Mouse (Mus musculus): ENCODE measurements around the gene Msrb2. TPM values are rescaled to one million over a fixed set of nuclear protein-coding genes. Genes with fewer than 3 reads are reported as not detected.
A peak's percentile ranks its signal among the peaks of the same experiment; 100 is the strongest.

Msrb2 gene
- polyA plus RNA-seq, 1 experiment from 2014 or later, result 11.7 TPM

DNA sequence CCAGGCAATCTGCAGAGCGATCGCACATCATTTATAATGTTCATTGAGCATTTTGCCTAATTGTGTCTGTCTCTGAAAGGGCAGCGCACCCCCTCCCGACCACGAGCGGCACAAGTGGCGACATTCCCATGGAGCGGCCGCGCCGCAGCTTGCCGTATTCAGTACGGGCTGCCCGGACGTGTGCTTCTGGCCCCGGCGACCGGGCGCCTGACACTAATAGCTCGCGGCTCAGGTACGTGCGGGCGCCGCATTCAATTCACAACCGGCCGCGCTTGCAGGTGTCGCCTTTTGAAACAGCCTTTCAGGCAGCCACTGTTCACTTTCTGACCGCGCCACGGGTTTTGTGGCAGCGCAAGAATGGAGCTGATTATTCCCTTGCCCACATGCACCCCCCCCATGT is 59.5 kb downstream of the Msrb2 start:
- no peak overlapping the region for H3K27ac ChIP-seq (replicated peaks)
- H3K4me2 ChIP-seq, result peak overlapping the region; percentile 62
- under 1% methylated on average over 33 of the region's 33 CpGs for WGBS
- no peaks in the 10 kb centered on the region for H3K36me3 ChIP-seq
- H3K9me3 ChIP-seq, result no peaks in the 10 kb centered on the region
- no peak overlapping the region for H3K9ac ChIP-seq
- ATAC-seq (ENCODE audit: low read depth), result peak; percentile 47; the same call in 1 of the 2 replicates
- H3K27me3 ChIP-seq, result peaks cover 96% of the 10 kb centered on the region
- peaks cover 26% of the 10 kb centered on the region for H3K4me1 ChIP-seq (replicated peaks)
- H3K4me3 ChIP-seq, result peak overlapping the region; percentile 37

DNA sequence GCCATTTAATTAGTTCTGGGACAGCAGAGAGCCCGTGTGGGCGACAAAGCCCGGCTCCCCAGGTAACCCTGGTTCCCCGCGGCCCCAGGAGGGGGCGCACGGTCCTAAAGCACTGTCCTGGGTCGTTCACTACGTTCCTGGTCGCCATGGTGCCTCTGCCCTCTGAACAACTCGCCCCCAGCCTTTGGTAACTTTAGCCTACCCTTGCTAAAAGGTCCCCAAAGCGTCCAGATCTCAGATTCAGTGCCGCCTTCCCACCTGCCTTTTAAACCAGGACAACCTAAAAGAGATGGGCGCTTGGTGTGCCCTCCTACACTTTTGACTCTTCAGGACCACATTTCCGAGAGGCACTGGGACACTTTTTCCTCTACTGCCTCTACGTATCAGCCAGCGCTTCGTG is 59.9 kb downstream of the Msrb2 start:
- H3K27me3 ChIP-seq, result peaks cover 97% of the 10 kb centered on the region
- H3K4me1 ChIP-seq (replicated peaks), result peaks cover 26% of the 10 kb centered on the region
- no peaks in the 10 kb centered on the region for H3K9me3 ChIP-seq

DNA sequence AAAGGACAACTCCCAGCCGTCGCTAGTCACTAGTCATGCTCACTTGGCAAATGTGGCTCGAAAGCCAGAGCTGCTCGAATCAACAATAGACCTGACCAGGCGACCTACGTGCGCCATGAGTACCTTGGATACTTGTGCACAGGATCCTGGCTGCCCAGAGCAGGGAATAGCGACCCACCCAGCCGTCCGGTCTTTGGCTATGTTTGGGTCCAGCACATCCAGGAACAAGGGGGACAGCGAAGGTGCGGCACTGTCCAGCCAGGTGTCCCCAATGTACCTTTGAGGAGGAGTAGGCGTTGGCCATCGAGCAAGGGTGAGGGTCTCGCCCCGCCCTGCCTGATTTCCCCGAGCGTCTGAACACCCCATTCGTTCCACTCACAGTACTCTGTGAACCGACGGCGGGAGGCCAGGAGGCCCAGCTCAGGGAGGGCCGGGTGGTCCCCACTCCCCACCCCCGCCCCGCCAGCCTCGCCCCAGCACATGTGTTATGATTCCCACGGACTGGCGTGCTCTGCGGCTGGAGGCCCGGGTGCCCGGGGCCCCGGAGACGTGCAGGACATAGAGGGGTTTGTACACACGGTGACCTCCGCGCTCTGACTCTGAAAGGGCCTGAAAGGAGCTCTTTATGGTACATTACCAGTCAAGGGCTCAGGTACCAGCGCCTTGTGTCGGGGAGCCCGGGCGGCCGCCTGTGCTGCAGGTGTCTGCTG is 60.5 kb downstream of the Msrb2 start:
- WGBS, result 1% methylated on average over 41 of the region's 41 CpGs
- Histone ChIP-seq H3K4me2 (peak overlapping the region; percentile 62), H3K9me3 (no peaks in the 10 kb centered on the region), H3K36me3 (no peaks in the 10 kb centered on the region), H3K27ac (replicated peaks) (no peak overlapping the region), H3K4me1 (replicated peaks) (peaks cover 26% of the 10 kb centered on the region), H3K27me3 (peaks cover 95% of the 10 kb centered on the region), H3K4me3 (0 out of 2 replicates have a peak overlapping the region, but pooled peaks have one; percentile 5), H3K9ac (no peak overlapping the region)
- ATAC-seq (ENCODE audit: low read depth), result peak; percentile 54

More for the DNA sequence above, 59.9 kb downstream of the Msrb2 start:
- Histone ChIP-seq H3K4me3 (peak overlapping the region; percentile 37), H3K36me3 (no peaks in the 10 kb centered on the region), H3K4me2 (peak overlapping the region; percentile 62), H3K27ac (replicated peaks) (no peak overlapping the region), H3K9ac (no peak overlapping the region)
- ATAC-seq (ENCODE audit: low read depth), result peak; percentile 81
- under 1% methylated on average over 18 of the region's 18 CpGs for WGBS

DNA sequence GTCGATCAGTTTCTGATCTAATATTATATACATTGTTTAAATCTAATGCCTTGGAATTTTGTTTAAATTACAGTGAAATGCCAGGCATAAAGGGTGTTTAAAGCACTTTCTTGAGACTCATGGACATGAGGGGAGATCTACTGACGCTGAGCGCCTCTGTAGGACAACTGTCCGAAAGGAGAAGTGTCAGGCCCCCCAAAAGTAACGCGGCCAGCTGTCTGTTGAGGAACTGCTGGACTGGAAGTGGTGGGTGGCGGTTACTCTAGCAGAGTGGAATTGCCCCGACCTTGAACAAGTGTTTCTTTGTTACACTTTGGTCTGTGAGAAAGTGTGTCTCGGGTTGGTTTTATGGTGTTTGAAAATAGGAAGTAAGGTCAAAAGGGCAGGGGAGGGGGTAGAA is 73.1 kb downstream of the Msrb2 start:
- H3K27me3 ChIP-seq, result peaks cover 93% of the 10 kb centered on the region
- no peak overlapping the region for H3K4me2 ChIP-seq
- ATAC-seq (ENCODE audit: low read depth), result no peak
- no peaks in the 10 kb centered on the region for H3K9me3 ChIP-seq
- WGBS, result 2% methylated on average over 9 of the region's 9 CpGs
- H3K4me3 ChIP-seq, result no peak overlapping the region
- H3K9ac ChIP-seq, result no peak overlapping the region
- H3K36me3 ChIP-seq, result no peaks in the 10 kb centered on the region
- H3K4me1 ChIP-seq (replicated peaks), result peaks cover 34% of the 10 kb centered on the region
- no peak overlapping the region for H3K27ac ChIP-seq (replicated peaks)

Other genes with a start within 250 kb of the Msrb2 start
- gene Armc3, start 172.1 kb upstream of the Msrb2 start, polyA plus RNA-seq (2015; fragmentation: Nextera tagmentation; extraction: Ambion mirVana), result 0.51 and 0.57 TPM in 2 replicates
- gene Ptf1a, start 74.2 kb downstream of the Msrb2 start, polyA plus RNA-seq (2015; fragmentation: Nextera tagmentation; extraction: Ambion mirVana), result 0.92 and 1.2 TPM in 2 replicates
- not detected in 2 replicates for gene 4921504E06Rik, start 182.5 kb downstream of the Msrb2 start, polyA plus RNA-seq (2015; fragmentation: Nextera tagmentation; extraction: Ambion mirVana)

Measured in neural tube, embryonic 13.5 days (tissue).